Mouse (Mus musculus) right cerebral cortex, postnatal 4 days (tissue): ENCODE results near the gene Mitd1.

Experiments used
- DNase-seq: peaks from one replicate; pipeline ENCODE4 v3.0.0-alpha.2; 2022

Gene Mitd1

GRCm38 (mm10) chr1:37890025-37890652 is at the start of gene Mitd1, which contains the start of gene Mrpl30:
Gene Mitd1, minus strand, starts transcription at chr1:37890411.
Gene Mrpl30, plus strand, starts transcription at chr1:37890477.
- DNase-seq = peak; percentile 88

DNA sequence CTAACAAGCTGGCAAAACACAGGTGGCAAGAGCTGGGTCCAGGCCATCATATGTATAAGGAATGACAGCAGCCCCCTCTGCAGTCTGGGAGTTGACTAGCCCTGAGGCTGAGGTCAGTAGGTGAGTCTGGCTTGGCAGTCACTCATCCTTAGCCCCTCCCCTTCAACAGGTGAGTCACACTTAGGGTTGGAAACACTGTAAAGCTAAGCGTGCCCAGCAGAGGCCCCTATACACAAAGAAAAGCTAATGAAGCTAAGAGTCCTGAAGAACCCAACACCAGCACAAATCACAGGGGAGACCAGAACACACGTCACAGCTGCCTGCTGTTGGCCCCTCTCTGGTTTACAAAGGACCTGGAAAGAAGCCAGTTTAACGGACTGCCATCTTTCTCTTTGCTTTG is 41.6 kb upstream of the Mitd1 start:
- no peak for DNase-seq

GRCm38 (mm10) chr1:37925971-37926370 is 35.8 kb upstream of the Mitd1 start:
- no peak for DNase-seq

DNA sequence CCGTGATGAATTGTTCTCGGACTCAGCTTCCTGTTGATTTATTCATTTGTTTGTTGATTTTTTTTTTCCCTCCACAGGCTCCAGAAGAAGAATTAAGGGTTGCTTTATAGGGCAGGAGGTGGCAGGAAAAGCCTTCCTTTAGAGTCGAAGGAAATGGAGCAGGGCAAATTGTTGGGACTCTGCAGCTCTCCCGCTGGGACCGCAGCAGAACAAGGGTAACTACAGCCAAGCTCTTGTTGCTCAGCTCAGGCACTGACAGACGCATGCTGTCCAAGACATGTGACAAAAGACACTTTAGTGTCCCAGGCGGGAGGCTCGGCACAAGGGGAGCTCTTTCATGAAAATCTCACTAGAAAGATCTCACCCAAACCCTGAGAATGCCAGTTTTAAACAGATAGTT is 32.3 kb upstream of the Mitd1 start:
- no peak for DNase-seq

GRCm38 (mm10) chr1:37918096-37918495 is 27.9 kb upstream of the Mitd1 start:
- no peak for DNase-seq

DNA sequence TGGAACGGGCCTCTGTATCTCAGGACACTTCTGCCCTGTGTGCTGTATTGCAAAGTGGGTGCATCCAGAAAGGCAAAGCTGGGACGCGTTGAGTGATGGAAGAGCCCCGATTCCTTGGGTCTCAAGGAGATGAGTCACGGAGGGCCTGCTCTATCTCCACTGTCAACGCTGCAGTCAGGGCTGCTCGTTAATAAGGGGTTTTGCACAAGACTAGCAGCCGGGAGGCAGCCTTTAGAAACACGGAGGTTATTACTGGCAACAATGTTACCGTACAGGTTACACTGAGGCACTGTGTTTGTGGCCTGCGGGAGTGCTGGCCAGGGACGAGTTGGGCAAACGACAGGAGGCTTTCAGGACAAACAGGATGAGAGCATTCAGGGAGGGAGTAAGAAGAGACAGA is 27.5 kb upstream of the Mitd1 start:
- DNase-seq = no peak

DNA sequence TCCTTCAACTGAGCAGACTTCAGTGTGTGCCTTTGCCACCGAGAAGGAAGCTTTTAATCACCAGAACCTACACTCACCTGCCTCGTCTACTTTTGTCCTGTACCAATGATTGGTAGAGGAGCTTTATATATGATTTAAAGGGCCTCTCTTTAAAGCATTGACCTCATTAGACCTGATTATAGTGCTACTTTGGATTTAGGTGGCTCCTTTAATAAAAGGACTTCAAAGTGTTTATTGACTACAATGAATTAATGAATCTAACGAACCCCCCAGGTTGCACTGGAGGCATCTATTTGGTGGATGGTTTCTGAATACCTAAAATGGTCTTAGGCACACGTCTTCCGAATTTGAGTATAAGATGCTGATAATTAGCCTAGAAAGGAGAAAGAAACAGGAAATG is 26.2 kb upstream of the Mitd1 start, which contains the start of gene Lyg2:
Gene Lyg2, minus strand, starts transcription at position 101 of the 400 bp plus-strand sequence.
- DNase-seq = no peak

DNA sequence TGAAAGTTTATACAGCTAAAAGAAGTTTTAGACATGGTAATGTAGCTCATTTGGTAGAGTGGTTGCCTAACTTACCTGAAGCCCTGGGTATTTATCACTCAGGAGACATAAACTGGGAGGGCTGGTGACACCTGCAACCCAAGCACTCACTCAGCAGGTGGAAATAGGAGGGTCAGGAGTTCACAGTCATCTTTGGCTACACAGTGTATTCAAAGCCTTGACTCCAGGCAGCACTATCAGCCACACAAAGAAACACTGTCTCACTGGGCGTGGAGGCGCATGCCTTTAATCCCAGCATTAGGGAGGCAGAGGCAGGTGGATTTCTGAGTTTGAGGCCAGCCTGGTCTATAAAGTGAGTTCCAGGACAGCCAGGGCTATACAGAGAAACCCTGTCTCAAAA is 22.5 kb upstream of the Mitd1 start:
- no peak for DNase-seq

DNA sequence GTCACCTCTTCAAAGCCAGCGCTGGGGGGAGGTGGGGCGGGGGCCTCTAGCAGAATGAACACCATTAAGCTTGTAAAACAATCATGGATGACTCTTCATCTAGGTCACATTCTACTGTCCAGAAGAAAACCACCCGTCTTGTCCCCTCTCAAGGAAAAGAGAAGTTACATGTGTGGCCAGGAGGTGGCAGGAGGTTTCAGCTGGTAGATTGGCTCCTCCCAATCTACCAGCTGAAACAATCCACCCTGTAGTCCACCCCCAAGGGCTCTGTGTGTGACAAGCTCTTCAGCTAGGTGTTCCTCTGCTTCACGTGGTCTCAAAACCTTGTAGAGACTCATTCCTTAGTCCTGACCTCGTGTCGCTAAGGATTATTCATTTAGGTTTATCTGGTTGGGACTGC is 13.0 kb upstream of the Mitd1 start:
- DNase-seq = peak; percentile 23

GRCm38 (mm10) chr1:37900288-37900687 is 10.1 kb upstream of the Mitd1 start:
- no peak for DNase-seq

DNA sequence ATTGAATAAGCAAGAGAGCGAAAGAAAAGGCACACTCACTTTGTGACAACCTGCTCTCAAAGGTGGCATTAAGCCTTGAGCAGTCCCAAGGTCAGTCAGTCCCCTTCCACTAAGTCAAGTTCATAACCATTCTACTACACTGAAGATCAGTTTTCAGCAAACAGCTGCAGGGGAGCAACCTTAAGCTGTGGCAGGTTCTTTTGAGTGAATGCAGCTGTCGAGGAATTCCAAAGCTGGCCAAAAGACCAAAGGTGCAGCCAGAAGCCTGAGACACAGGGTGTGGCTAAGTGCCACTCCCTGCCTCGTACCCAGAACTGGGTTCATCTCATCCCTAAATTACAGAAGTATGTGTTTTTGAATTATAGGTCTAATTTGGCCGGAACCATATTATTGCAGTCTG is 9.6 kb upstream of the Mitd1 start:
- no peak for DNase-seq

DNA sequence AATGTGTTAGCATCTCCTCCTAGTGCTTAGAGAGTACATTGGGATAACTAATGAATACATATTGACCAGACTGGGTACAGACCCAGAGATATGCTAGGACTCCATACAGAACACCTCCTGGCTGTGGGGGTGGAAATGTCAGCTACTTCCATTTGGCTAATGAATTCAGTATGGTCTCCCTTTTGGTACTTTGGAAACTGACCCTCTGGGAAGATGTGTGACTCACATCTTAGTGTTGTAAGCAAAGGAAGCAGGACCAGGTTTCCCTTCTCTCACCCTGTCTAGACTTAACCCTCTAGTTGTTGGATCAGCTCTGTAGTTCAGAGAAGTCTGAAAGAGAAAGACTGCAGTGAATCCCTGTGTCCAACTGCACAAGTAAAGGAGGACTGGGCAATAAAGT is 4.4 kb upstream of the Mitd1 start:
- DNase-seq = no peak

DNA sequence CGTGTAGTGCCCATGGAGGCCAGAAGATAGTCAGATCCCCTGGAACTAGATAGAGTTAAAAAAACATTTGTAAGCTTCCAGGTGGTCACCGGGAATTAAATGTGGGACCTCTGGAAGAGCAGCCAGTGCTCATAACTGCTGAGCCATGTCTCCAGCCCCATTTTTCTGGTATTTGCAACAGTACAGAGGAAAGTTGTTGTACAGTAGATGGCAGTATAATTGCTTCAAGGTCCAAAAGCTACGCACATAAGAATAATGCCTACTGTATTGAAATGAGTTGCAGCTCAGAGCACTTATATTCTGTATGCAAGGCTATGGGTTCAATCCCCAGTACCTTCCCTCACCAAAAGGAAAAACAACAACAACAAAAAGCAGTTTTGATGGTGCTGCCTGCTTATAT is 1.2 kb upstream of the Mitd1 start:
- DNase-seq = no peak

DNA sequence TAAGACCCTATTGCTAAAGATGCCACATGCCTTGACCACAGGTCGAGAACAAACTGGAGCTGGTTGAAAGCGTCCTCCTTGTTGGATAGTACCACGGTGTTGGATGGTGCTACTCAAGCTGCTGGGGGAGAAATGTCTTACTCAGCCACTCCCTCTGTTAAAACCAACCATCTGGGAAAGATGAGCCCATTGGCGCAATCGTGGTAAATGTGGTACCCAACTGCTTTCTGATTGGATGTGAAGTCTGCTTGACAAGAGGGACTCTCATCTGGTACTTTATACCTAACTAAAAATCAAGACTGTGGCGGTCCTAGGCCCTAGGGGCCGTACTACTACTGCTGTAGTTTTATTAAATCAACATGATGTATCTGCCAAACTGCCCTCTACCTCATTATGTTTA is 1.0 kb downstream of the Mitd1 start:
- DNase-seq = no peak

DNA sequence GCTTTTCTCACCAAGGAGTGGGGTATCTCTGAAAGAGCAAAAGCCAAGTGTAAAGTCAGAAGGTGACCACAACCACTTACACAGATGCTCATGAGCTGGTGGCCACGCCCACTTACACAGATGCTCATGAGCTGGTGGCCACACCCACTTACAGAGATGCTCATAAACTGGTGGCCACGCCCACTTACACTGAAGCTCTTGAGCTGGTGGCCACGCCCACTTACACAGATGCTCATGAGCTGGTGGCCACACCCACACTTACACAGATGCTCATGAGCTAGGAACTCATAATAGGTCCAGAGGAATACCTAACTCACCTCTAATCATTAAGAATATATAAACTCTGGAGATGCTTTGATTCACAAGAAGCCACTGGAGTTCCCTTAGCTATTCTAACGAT is 5.8 kb downstream of the Mitd1 start:
- no peak for DNase-seq

DNA sequence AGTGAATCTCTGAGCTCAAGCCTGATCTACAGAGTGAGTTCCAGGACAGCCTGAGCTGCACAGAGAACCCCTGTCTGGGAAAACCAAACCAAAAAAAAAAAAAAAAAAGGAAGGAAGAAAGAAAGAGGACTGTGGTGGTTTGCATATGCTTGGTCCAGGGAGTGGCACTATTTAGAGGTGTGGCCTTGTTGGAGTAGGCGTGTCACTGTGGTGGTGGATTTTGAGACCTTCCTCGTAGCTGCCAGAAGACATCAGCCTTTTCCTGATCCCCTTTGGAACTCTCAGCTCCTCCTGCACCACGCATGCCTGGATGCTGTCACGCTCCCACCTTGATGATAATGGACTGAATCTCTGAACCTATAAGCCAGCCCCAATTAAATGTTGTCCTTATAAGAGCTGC is 6.8 kb downstream of the Mitd1 start:
- no peak for DNase-seq

DNA sequence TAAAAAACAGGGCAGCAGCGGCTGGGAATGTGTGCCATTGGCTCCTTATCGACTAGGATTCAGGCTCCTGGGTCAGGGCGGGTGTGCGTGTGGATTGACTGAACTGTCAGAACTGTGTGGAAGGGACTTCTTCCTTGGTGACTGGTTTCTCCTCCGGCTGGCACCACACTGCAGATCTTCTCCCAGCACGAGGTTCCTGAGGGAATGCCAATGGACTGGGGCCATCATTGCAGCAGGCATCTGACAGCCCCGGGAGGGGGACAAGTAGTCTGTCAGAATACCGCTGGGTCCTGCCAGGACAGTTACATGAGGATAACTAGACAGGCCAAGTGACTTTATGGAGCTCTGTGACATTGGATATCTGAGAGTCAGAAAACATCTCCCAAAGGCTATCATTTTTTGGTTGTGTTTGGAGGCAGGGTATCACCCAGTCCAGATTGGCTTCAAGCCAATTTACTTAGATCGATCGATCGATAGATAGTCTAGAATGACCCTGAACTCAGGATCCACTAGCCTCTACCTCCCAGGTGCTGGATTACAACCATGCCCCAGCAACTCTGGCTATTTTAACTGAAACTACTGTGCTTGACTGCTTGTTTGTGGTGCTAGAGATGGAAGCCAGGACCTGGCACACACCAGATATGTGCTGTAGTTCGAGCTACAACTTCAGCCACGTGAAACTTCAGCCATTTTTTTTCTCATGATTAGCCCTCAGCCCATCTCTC is 12.3 kb downstream of the Mitd1 start:
- DNase-seq = no peak

DNA sequence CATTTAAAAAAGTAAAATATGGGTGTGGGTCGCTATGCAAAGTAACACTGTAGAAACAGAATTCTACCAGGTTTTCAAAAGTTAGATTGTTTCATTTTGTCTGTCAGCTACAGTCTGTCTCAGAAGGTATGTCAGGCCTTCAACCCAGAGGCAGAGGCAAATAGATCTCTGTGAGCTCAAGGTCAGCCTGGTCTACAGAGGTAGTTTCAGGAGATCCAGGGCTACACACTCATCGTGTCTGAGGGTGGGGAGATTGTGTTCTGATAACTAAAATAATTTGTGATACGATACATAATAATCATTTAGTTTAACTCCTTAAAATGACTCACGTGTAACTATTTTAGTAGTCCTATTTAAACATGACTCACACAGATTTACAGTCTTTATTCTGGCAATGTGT is 17.1 kb downstream of the Mitd1 start:
- DNase-seq = no peak

DNA sequence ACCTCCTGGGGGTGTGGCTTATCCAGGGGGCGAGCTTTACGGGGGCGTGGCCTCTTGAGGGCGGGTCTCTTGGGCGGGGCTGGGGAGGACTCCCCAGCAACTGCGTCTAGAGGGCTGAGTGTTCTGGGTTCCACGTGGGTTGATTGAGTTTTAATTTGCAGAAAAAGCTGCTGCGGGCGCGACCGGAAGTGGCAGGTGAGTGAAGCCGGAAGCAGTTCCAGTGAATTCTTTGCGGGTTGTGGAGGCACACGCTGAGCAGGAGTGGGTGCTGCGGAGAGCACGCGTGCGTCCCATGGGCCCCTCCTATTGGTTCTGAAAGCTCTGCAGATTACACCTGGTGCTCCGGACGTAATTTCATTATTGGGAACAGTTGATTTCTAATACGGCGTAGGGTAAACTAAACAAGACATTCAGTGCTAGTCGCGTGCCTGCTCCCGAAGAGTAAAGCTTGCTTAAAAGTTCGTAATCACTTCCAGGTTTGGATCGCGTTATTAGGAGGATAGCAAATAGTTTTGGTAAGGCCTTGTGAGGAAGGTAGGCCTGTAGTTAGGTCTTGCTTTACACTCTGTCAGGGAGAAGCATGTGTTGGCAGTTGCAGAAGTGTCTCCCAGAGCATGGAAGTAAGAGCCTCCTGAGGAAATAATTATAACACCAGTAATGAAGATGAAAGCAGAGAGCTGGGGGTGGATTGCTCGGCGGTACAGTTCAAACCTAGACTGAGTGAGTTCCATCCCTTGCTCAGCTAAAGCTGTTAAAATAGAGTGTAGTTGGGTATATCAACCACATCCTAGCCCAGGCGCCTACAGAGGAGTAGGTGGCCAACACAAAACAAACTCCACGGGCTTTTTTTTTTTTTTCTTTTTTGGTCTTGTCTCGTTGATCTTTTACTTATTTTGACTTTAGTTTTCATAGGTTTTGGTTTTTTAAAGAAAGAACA is 17.8 kb downstream of the Mitd1 start:
- DNase-seq = peak; percentile 72

DNA sequence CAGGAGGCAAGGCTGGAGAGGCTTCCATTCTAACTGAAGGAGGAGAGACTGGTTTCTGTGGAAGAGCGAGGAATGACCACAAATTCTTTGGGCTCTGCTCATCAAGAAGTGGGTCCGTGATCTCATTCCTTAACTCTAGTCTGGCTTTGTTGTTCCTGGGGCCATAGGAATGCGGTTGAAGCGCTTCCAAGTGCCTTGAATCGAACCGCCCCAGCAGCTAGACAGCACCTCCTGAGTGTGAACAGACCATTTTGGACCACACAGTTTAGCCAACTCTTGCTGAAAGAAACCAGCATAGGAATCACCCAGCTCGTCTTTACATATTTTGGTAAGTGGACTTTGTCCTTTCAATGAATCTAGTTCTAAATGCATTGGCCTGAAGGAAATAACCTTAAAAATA is 18.5 kb downstream of the Mitd1 start, which contains the start of gene Lipt1:
Gene Lipt1, plus strand, starts transcription at position 35 of the 400 bp plus-strand sequence.
- DNase-seq = no peak

- DNase-seq = no peak
These were observed 20.8 kb downstream of the Mitd1 start for GRCm38 (mm10) chr1:37869362-37869761.

- no peak for DNase-seq
These were observed 21.6 kb downstream of the Mitd1 start for GRCm38 (mm10) chr1:37868640-37869039.

DNA sequence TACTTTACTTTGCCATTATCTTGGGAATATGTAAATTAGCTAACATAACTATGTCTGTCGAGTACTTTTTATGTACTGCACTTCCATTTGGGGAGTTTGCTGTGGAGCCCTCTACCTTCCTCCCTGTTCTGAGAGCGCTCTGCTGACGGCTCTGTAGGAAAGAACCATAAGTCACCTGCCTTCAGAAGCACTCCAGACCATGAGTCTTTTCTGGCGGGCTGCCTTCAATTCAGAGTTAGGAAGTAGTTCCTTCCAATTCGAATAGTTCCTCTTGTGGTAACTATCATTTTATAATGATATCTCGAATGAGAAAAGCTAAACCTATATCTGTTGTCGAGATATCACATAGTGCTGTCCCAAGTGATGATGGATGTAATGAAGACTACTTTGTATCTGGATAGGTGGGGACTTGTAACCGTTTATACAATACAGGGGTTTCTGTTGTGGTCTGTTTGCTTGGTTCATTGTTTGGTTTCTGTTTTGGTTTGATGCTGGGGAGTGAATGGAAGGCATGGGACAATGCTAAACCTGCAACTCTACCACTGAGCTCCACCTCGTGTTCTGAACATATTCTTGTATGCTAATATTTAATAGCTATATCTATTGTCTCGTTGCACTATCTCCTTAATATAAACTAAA is 22.4 kb downstream of the Mitd1 start:
- DNase-seq = no peak
